Mouse (Mus musculus) G1E (cell line): Measurements from ENCODE around the gene Mrln.

Source experiments
- CTCF ChIP-seq: IDR thresholded peaks from 2 replicates; pipeline ENCODE4 v1.5.1; 2012; ENCODE audit warnings: low read depth, low read length, inconsistent platforms, mixed read lengths
- GATA1 ChIP-seq: IDR thresholded peaks from 2 replicates; pipeline ENCODE4 v1.6.1; 2012; ENCODE audit warnings: borderline replicate concordance, low read length, inconsistent platforms, mixed read lengths
- GATA2 ChIP-seq: IDR thresholded peaks from 2 replicates; pipeline ENCODE4 v1.6.1; 2012; ENCODE audit warnings: low read depth, low read length, inconsistent platforms, borderline replicate concordance
- POLR2AphosphoS5 ChIP-seq: IDR thresholded peaks from 2 replicates; pipeline ENCODE4 v1.6.1; 2012; ENCODE audit warnings: low read depth, low read length, inconsistent platforms; ENCODE audit not compliant: insufficient replicate concordance
- TAL1 ChIP-seq: conservative IDR thresholded peaks from 2 replicates; pipeline ENCODE4 v1.6.1; 2012; ENCODE audit warnings: low read depth, low read length, inconsistent platforms, mixed read lengths

GRCm38 (mm10) chr10:70237936-70238335 lies 33.5 kb downstream of the Mrln start:
- TF ChIP-seq CTCF (no peak), POLR2AphosphoS5 (no peak), GATA1 (no peak), GATA2 (no peak), TAL1 (no peak)
